Mouse (Mus musculus) hindbrain, embryonic 16.5 days (tissue): ENCODE data around the gene Hspa5. TPM values are rescaled to one million over a fixed set of nuclear protein-coding genes. Genes with fewer than 3 reads are reported as not detected.
"Not testable (repeated sequence)": the region's sequence is repeated elsewhere in the genome, so short reads cannot be mapped to it uniquely, and the experiment has no call there.

ENCODE experiments used
- ATAC-seq: fragments of 200-750 bp; cut with Nextera tagmentation; 2 replicates; pipeline ENCODE4 v1.8.0; 2017; ENCODE audit warnings: moderate TSS enrichment, moderate library complexity
- H3K27ac ChIP-seq: fragments of 300-500 bp; sonication (generic); 2 replicates; pipeline ENCODE4 v1.5.1; 2014; ENCODE audit warnings: low read depth, mild to moderate bottlenecking, control low read depth, low read length, moderate library complexity
- H3K27me3 ChIP-seq: fragments of 300-500 bp; sonication (generic); replicated peaks from 2 replicates; pipeline ENCODE4 v1.6.1; 2014; ENCODE audit warnings: low read length; ENCODE audit not compliant: control insufficient read depth, insufficient read depth
- H3K36me3 ChIP-seq: fragments of 300-500 bp; sonication (generic); 2 replicates; pipeline ENCODE4 v1.6.1; 2014; ENCODE audit warnings: mild to moderate bottlenecking, low read length, moderate library complexity, mixed read lengths; ENCODE audit not compliant: control insufficient read depth, insufficient read depth
- H3K4me1 ChIP-seq: fragments of 300-500 bp; sonication (generic); 2 replicates; pipeline ENCODE4 v1.6.1; 2014; ENCODE audit warnings: low read depth, low read length; ENCODE audit not compliant: control insufficient read depth, insufficient read depth
- H3K4me2 ChIP-seq: fragments of 300-500 bp; sonication (generic); 2 replicates; pipeline ENCODE4 v1.6.1; 2014; ENCODE audit warnings: mild to moderate bottlenecking, low read length, control low read depth, moderate library complexity
- H3K4me3 ChIP-seq: fragments of 300-500 bp; sonication (generic); 2 replicates; pipeline ENCODE4 v1.5.1; 2014; ENCODE audit warnings: mild to moderate bottlenecking, low read length, control low read depth, moderate library complexity
- H3K9ac ChIP-seq: fragments of 300-500 bp; sonication (generic); 2 replicates; pipeline ENCODE4 v1.6.1; 2014; ENCODE audit warnings: low read depth, mild to moderate bottlenecking, control low read depth, low read length, moderate library complexity
- H3K9me3 ChIP-seq: fragments of 300-500 bp; sonication (generic); 2 replicates; pipeline ENCODE4 v1.6.1; 2014; ENCODE audit warnings: mild to moderate bottlenecking, low read length, moderate library complexity; ENCODE audit not compliant: control insufficient read depth
- WGBS: fragments of 180-500 bp; shearing (Covaris S2); extraction: QIAGEN DNeasy Blood & Tissue Kit; methylation state at CpG from one replicate; pipeline ENCODE4 v1.1.7; 2014; 5-methylcytosine and 5-hydroxymethylcytosine counted together
- polyA plus RNA-seq: library from polyadenylated mRNA; unstranded; fragments of >200 nt; fragmentation: Nextera tagmentation; extraction: Ambion mirVana; gene quantifications from 2 replicates; pipeline ENCODE4 v1.2.1, GENCODE M21; 2015

Hspa5 gene
- polyA plus RNA-seq, 1 experiment from 2014 or later = 442 TPM

DNA sequence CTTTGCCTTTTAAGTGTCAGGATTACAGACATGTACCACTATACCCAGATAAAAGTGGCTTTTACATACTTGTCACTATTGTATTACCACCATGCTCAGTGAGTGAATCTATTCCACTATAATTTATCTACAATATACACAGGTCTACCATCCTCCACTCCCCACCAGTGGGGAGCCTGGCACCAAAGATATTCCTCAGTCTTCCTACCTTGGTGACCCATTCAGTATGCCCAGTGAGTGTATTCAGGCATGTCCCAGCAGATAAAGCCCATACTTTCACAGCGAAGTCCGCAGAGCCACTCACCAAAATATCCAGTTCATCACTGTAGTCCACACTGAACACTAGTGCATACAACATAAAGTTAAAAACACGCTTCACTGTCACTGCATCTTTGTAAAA, 39.0 kb downstream of the Hspa5 start:
- no peak for ATAC-seq
- no peaks in the 10 kb centered on the region for H3K4me1 ChIP-seq
- H3K9me3 ChIP-seq = no peaks in the 10 kb centered on the region
- no peak overlapping the region for H3K27ac ChIP-seq
- no peak overlapping the region for H3K4me3 ChIP-seq
- peaks cover 17% of the 10 kb centered on the region for H3K36me3 ChIP-seq
- H3K9ac ChIP-seq = no peak overlapping the region
- whole genome bisulfite sequencing = 96% methylated on average over 3 of the region's 3 CpGs
- H3K4me2 ChIP-seq = no peak overlapping the region
- H3K27me3 ChIP-seq = no peaks in the 10 kb centered on the region

DNA sequence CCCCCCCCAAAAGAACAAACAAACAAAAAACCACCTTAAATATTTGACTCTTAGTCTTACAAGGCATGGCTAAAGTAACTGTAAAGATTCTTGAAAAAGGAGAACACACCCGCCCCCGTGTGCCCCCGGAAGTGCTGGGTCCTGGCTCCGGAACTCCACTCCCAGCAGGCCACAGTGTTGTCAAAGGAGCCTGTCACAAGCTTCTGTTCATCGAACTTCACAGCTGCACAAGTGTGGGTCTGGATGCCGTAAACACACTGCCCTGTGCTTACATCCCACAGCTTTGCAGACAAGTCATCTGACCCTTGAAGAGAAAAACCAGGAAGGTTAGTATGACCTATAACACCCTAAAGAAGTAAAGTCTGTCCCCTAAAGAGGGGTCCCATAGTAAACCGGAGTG, 40.9 kb downstream of the Hspa5 start:
- Histone ChIP-seq H3K4me2 (no peak overlapping the region), H3K4me3 (no peak overlapping the region), H3K4me1 (no peaks in the 10 kb centered on the region), H3K27ac (no peak overlapping the region), H3K36me3 (peaks cover 22% of the 10 kb centered on the region), H3K27me3 (no peaks in the 10 kb centered on the region), H3K9me3 (no peaks in the 10 kb centered on the region), H3K9ac (no peak overlapping the region)
- WGBS = 88% methylated on average over 7 of the region's 7 CpGs
- ATAC-seq = no peak

DNA sequence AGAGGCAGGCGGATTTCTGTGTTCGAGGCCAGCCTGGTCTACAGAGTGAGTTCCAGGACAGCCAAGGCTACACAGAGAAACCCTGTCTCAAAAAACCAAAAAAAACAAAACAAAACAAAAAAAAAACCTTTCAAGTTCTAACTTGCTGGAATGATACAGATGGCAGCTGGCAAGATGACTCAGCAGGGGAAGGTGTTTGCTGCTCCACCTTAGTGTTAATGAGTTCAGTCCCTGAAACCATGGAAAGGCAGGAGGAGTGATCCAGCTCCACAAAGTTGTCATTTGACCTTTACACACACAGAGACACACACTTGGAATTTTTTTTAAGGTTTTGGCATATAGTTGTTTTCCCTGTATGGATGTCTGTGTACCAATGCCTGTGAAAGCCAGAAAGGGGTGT, 44.1 kb downstream of the Hspa5 start:
- peaks cover 22% of the 10 kb centered on the region for H3K36me3 ChIP-seq

DNA sequence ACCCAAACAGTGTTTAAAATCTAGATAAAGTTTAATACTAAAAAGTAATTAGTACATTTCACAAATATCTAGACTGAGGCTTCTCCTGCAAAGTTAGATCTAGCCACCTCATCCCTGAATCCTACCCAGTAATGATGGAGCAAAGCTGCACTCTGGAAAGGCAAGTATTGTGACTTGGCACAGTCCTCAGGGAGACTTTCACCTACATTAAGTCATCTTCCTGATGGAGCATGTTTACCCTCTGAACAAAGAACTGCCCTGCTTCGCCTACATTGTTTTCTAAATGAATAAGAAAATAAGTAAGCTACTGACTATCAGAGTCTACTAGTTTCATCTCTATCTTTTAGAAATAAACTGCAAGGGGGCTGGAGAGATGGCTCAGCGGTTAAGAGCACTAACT, 46.7 kb downstream of the Hspa5 start:
- WGBS = 91% methylated on average over 2 of the region's 2 CpGs
- Histone ChIP-seq H3K4me2 (no peak overlapping the region), H3K4me1 (no peaks in the 10 kb centered on the region), H3K27ac (no peak overlapping the region), H3K9me3 (no peaks in the 10 kb centered on the region), H3K9ac (no peak overlapping the region), H3K27me3 (no peaks in the 10 kb centered on the region), H3K36me3 (peaks cover 10% of the 10 kb centered on the region; the same call in 1 of the 2 replicates), H3K4me3 (no peak overlapping the region)
- no peak for ATAC-seq

More for the DNA sequence above, 44.1 kb downstream of the Hspa5 start:
- H3K27ac ChIP-seq, H3K4me1 ChIP-seq, H3K27me3 ChIP-seq, H3K4me3 ChIP-seq, H3K9me3 ChIP-seq, H3K4me2 ChIP-seq, H3K9ac ChIP-seq, ATAC-seq: not testable (repeated sequence)
- WGBS = 97% methylated on average over 2 of the region's 2 CpGs

DNA sequence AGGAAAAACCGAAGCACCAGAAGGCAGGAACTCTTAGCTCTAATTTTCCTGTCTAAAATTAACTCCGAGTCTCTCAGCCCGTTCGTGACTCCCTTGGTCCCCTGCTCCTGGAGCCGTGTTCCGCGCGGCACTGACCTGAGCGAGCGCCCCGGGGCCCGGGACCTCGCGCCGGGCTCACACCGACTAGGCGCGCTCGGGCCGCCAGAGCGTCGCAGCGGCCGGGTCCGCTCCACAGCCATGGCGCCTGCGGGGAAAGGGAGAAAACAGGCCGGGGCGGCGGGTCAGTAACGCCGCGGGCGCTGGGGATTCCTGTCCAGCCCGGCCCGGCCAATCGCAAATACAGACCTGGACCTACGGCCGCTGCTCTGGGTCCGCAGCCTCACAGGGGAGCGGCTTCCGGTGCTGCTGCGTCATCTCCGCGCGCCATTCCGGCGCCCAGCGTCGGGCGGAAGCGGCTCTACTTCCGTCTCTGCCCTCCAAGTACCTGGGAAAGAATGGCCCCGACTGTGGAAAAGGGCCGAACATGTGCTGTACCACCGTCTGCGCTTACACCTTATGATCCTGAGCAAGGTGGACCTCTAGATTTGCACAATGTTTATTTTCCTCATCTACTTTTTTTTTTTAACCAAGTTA, 54.2 kb downstream of the Hspa5 start, which contains the start of gene Fbxw2:
Gene Fbxw2, minus strand, starts transcription at position 485 of the 633 bp plus-strand sequence.
- Histone ChIP-seq H3K9me3 (peaks cover 10% of the 10 kb centered on the region; the same call in 1 of the 2 replicates), H3K27me3 (no peaks in the 10 kb centered on the region), H3K4me2 (peak within 1 kb of the TSS; percentile 98), H3K9ac (peak within 1 kb of the TSS; percentile 98), H3K36me3 (no peaks in the 10 kb centered on the region), H3K27ac (peak within 1 kb of the TSS; percentile 81), H3K4me1 (peaks cover 18% of the 10 kb centered on the region), H3K4me3 (peak within 1 kb of the TSS; percentile 94)
- ATAC-seq = peak; percentile 98
- WGBS = under 1% methylated on average over 55 of the region's 57 CpGs

DNA sequence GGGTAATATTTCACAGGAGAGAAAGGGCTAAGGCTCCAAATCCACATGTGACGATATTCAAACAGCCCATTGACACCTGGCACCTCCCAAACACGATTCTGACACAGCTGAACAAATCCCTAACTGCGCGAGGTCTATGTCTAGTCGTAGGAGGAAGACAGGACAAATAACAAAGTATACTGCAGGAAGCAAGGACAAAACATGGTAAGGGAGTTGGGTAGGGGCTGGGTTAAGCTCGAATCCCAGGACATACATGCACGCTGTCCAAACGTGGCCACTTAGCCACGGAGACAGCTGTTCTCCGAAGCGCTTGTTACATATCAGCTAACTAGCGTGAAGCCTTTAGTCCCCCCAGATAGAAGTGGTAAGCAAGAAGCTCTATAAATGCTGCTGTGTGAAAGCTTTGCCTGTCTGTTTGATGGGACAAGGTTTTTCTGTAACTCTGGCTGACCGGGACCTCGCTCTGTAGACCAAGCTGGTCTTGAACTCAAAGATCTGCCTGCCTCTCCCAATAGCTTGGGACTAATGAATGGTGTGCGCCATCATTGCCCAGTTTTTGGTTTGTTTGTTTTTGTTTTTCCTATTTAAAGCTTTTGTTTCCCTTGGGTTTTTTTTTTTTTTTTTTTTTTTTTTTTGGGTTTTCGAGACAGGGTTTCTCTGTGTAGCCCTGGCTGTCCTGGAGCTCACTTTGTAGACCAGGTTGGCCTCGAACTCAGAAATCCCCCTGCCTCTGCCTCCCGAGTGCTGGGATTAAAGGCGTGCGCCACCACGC, 54.9 kb downstream of the Hspa5 start:
- Histone ChIP-seq H3K27me3 (no peaks in the 10 kb centered on the region), H3K4me1 (peaks cover 18% of the 10 kb centered on the region), H3K4me2 (peak overlapping the region; percentile 98), H3K4me3 (peak overlapping the region; percentile 94), H3K27ac (peak overlapping the region; percentile 81), H3K9me3 (peaks cover 10% of the 10 kb centered on the region; the same call in 1 of the 2 replicates), H3K36me3 (no peaks in the 10 kb centered on the region), H3K9ac (peak overlapping the region; percentile 98)
- 37% methylated on average over 20 of the region's 21 CpGs for WGBS
- ATAC-seq = peak; percentile 44

Other genes with a start within 250 kb of the Hspa5 start
- 103 and 108 TPM in 2 replicates for gene Gapvd1, start 16.7 kb upstream of the Hspa5 start, polyA plus RNA-seq
- 28.7 and 29.7 TPM in 2 replicates for gene Rabepk, start 27.9 kb downstream of the Hspa5 start, polyA plus RNA-seq
- gene Fbxw2, start 54.3 kb downstream of the Hspa5 start, polyA plus RNA-seq = 95.2 and 106 TPM in 2 replicates
- gene Gm34653, start 61.0 kb downstream of the Hspa5 start, polyA plus RNA-seq = not detected in 2 replicates
- gene Cutal, start 102.4 kb downstream of the Hspa5 start, polyA plus RNA-seq = 0.16 and 0.35 TPM in 2 replicates
- 96.8 and 105 TPM in 2 replicates for gene Psmd5, start 103.0 kb downstream of the Hspa5 start, polyA plus RNA-seq
- 2.2 and 2.7 TPM in 2 replicates for gene Phf19, start 142.1 kb downstream of the Hspa5 start, polyA plus RNA-seq
- 2.5 and 4.0 TPM in 2 replicates for gene Traf1, start 189.8 kb downstream of the Hspa5 start, polyA plus RNA-seq